In the genomic region with DNA sequence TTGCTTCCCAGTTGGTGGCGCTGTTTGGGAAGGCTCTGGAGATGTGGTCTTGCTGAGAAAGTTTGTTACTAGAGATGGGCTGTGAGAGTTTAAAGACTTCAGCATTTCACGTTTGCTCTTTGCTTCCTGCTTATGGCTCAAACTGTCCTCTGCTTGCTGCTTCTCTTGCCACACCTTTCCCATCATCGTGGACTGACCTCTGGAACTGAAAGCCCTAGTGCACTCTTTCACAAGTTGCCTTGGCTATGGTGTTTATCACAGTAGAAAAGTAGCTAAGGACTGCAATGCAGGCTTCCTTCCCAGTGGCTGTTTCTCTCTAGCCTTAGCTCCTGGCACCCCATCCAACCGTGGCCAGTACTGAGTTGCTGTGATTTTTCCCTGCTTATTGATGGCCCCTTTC, we compare ENCODE assay signal across 28 mouse cellular contexts. TPM values are rescaled to one million over a fixed set of nuclear protein-coding genes. Genes with fewer than 3 reads are reported as not detected.
DNase-seq lines count a peak whose midpoint lies in the region; ATAC-seq and TF ChIP-seq lines count a peak whose summit lies in the region.
"Had no signal": no experiment of that assay in that cellular context is flagged by ENCODE, and none has a peak within 500 bp of the region (broad histone marks: within the 10 kb centered on the region; RNA-seq: fewer than 3 reads in every experiment).

No protein-coding gene starts in this region.

- 69% methylated on average over 4 of the region's 4 CpGs for WGBS in heart, embryonic 12.5 days
- WGBS in liver, adult 2 months, result 39% methylated on average over 4 of the region's 4 CpGs
- WGBS in liver, embryonic 12.5 days (ENCODE audit: insufficient replicate concordance), result 65% methylated on average over 4 of the region's 4 CpGs

- H3K27ac ChIP-seq in heart, embryonic 12.5 days (ENCODE audit: poor library complexity, severe bottlenecking), result 0 out of 2 replicates have a peak overlapping the region, but pooled peaks have one; percentile 16
- H3K27ac ChIP-seq in liver, adult 2 months (replicated peaks; ENCODE audit: insufficient read depth, low read depth, low read length), result no peak overlapping the region
- no peak overlapping the region for H3K27ac ChIP-seq in liver, embryonic 12.5 days
- H3K27ac ChIP-seq in ES-E14 (ENCODE audit: insufficient read depth, low read depth, low read length, poor library complexity, severe bottlenecking), result no peak overlapping the region
- H3K27ac ChIP-seq: embryonic facial prominence, embryonic 15.5 days; hindbrain, postnatal 0 days; left cerebral cortex, adult 2 months; midbrain, embryonic 15.5 days; neural tube, embryonic 13.5 days had no signal

- H3K9ac ChIP-seq in heart, embryonic 12.5 days, result no peak overlapping the region
- no peak overlapping the region for H3K9ac ChIP-seq in liver, adult 2 months (ENCODE audit: low read depth, low read length)
- H3K9ac ChIP-seq in liver, embryonic 12.5 days, result no peak overlapping the region
- H3K9ac ChIP-seq in ES-E14 (ENCODE audit: insufficient read depth, low read depth, low read length, poor library complexity, severe bottlenecking), result no peak overlapping the region
- H3K9ac ChIP-seq: embryonic facial prominence, embryonic 15.5 days; midbrain, embryonic 15.5 days; neural tube, embryonic 13.5 days had no signal

- H3K4me1 ChIP-seq in heart, embryonic 12.5 days (replicated peaks), result peaks cover 15% of the 10 kb centered on the region
- peaks cover 7% of the 10 kb centered on the region for H3K4me1 ChIP-seq in liver, adult 2 months (ENCODE audit: control insufficient read depth, insufficient read depth, low read length)
- peaks cover 1% of the 10 kb centered on the region for H3K4me1 ChIP-seq in liver, embryonic 12.5 days
- 0 out of 4 replicates have a peak, but pooled peaks cover 0 to 2% of the 10 kb centered on the region in 2 experiments for H3K4me1 ChIP-seq in ES-E14 (ENCODE audit: control insufficient read depth in 2 of 2, insufficient read depth in 2 of 2, low read length in 2 of 2, poor library complexity in 1 of 2)
- H3K4me1 ChIP-seq: embryonic facial prominence, embryonic 15.5 days; midbrain, embryonic 15.5 days had no signal

- H3K4me2 ChIP-seq in heart, embryonic 12.5 days, result no peak overlapping the region
- H3K4me2 ChIP-seq in liver, embryonic 12.5 days, result no peak overlapping the region
- H3K4me2 ChIP-seq: embryonic facial prominence, embryonic 15.5 days; midbrain, embryonic 15.5 days; neural tube, embryonic 13.5 days had no signal

- no peak for TF ChIP-seq POLR2A in liver, adult 2 months (IDR thresholded peaks at IDR 0.05; ENCODE audit: extremely low read depth, insufficient read depth, low read length)

- TF ChIP-seq CTCF in liver, adult 2 months (IDR thresholded peaks at IDR 0.05; ENCODE audit: low read depth, low read length), result no peak

- H3K36me3 ChIP-seq in heart, embryonic 12.5 days, result peaks cover 34% of the 10 kb centered on the region
- peaks cover 4% of the 10 kb centered on the region; the same call in 1 of the 2 replicates for H3K36me3 ChIP-seq in liver, adult 2 months (ENCODE audit: control insufficient read depth, insufficient read depth, low read length)
- H3K36me3 ChIP-seq in liver, embryonic 12.5 days, result no peaks in the 10 kb centered on the region
- H3K36me3 ChIP-seq in ES-E14 (ENCODE audit: control insufficient read depth, insufficient read depth, low read length, poor library complexity, severe bottlenecking), result peaks cover 2% of the 10 kb centered on the region; the same call in 1 of the 2 replicates
- H3K36me3 ChIP-seq: midbrain, embryonic 15.5 days had no signal

- no peaks in the 10 kb centered on the region for H3K27me3 ChIP-seq in heart, embryonic 12.5 days (replicated peaks)
- H3K27me3 ChIP-seq in liver, adult 2 months (ENCODE audit: control insufficient read depth, insufficient read depth, low read length), result no peaks in the 10 kb centered on the region
- H3K27me3 ChIP-seq in liver, embryonic 12.5 days (replicated peaks), result no peaks in the 10 kb centered on the region
- H3K27me3 ChIP-seq: embryonic facial prominence, embryonic 15.5 days; midbrain, embryonic 15.5 days; neural tube, embryonic 13.5 days had no signal

- ATAC-seq in heart, embryonic 12.5 days (ENCODE audit: insufficient number of reproducible peaks, low FRiP score), result no peak
- ATAC-seq in liver, embryonic 12.5 days, result no peak
- ATAC-seq in megakaryocyte, adult 5-6 weeks (ENCODE audit: poor library complexity, severe bottlenecking), result no peak
- ATAC-seq: forebrain, embryonic 14.5 days; hindbrain, postnatal 0 days; midbrain, embryonic 15.5 days had no signal

- H3K9me3 ChIP-seq in heart, embryonic 12.5 days (replicated peaks), result no peaks in the 10 kb centered on the region
- H3K9me3 ChIP-seq in liver, embryonic 12.5 days (replicated peaks), result no peaks in the 10 kb centered on the region
- no peaks in the 10 kb centered on the region for H3K9me3 ChIP-seq in ES-E14 (ENCODE audit: control insufficient read depth, insufficient read depth, low read depth, low read length)
- H3K9me3 ChIP-seq: embryonic facial prominence, embryonic 15.5 days; midbrain, embryonic 15.5 days; neural tube, embryonic 13.5 days had no signal

- in situ Hi-C loops in ES-E14 (cut with MboI; ENCODE audit: low sequenced_read_pairs in 2 of 2, unreplicated experiment in 2 of 2), result no loop called here

- no peak for DNase-seq in heart, postnatal 4 days
- DNase-seq in liver, adult 2 months (ENCODE audit: extremely low read depth, low read depth, low spot score), result peak; percentile 84
- DNase-seq in ES-E14 (ENCODE audit: low read depth, low spot score) (peak; percentile 17), ZHBTc4 (ENCODE audit: low read depth, low spot score) (peak; percentile 35)
- DNase-seq: adrenal gland, postnatal 36 days; cerebellum, adult 11 months; cerebellum, adult 9-11 months; gastrocnemius, postnatal 25 days; heart, postnatal 10 days; kidney, adult 18-20 months; kidney, postnatal 14 days; lung, adult 2 months; retina, postnatal 1 day; right cerebral cortex, postnatal 25 days; spleen, adult 18-20 months; thymus, postnatal 14 days had no signal

- no peak overlapping the region for H3K4me3 ChIP-seq in heart, embryonic 12.5 days
- H3K4me3 ChIP-seq in liver, adult 2 months (ENCODE audit: insufficient read depth, low read depth, low read length), result no peak overlapping the region
- no peak overlapping the region for H3K4me3 ChIP-seq in liver, embryonic 12.5 days
- H3K4me3 ChIP-seq in ES-E14 (ENCODE audit: insufficient read depth in 1 of 2, low read depth in 1 of 2, low read length in 2 of 2, poor library complexity in 1 of 2, severe bottlenecking in 1 of 2), result no peak overlapping the region
- H3K4me3 ChIP-seq: embryonic facial prominence, embryonic 15.5 days; left cerebral cortex, adult 2 months; midbrain, embryonic 15.5 days; myocyte; neural tube, embryonic 13.5 days had no signal

- H3K79me2 ChIP-seq in liver, adult 2 months (ENCODE audit: control insufficient read depth, insufficient read depth, low read length), result peaks cover 1% of the 10 kb centered on the region; the same call in 1 of the 2 replicates

TF ChIP-seq in ES-E14, 5 proteins besides CTCF, POLR2A, EP300 and RAD21:
- TF ChIP-seq CHD2 (IDR thresholded peaks at IDR 0.05; ENCODE audit: low read depth, low read length), result no peak
- no peak for TF ChIP-seq ZC3H11A (IDR thresholded peaks at IDR 0.05; ENCODE audit: borderline replicate concordance, low read depth, low read length)
- TF ChIP-seq MAFK (IDR thresholded peaks at IDR 0.05; ENCODE audit: insufficient read depth, low read depth, low read length), result no peak
- no peak for TF ChIP-seq ZNF384 (IDR thresholded peaks at IDR 0.05; ENCODE audit: low read depth, low read length)
- TF ChIP-seq HCFC1 (IDR thresholded peaks at IDR 0.05; ENCODE audit: borderline replicate concordance, insufficient read depth, low read length), result no peak

RNA-seq across cellular contexts. Expression of a gene that starts 35.1 kb away (rescaled TPM):
- 3.1 and 3.5 TPM in 2 replicates for polyA plus RNA-seq in heart, embryonic 12.5 days (2016; fragmentation: Nextera tagmentation; extraction: Ambion mirVana)
- 1 to 10 TPM; 1.4 to 2.1 TPM for total RNA-seq in heart, postnatal 4 days (2021)
- 0.40 and 6.1 TPM in 2 replicates for total RNA-seq in liver, adult 2 months (2014; rRNA removed)
- polyA plus RNA-seq in liver, adult 2 months (2012; rRNA removed), result 1.6 and 2.4 TPM in 2 replicates
- 0.50 and 0.94 TPM in 2 replicates for polyA plus RNA-seq in liver, embryonic 12.5 days (2016; fragmentation: Nextera tagmentation; extraction: Ambion mirVana)
- total RNA-seq in ES-E14 (2012; rRNA removed), result 4.3 and 8.4 TPM in 2 replicates
- total RNA-seq in megakaryocyte, adult 5-6 weeks (2015), result 0.04 and 0.16 TPM in 2 replicates
- not detected in 2 replicates for total RNA-seq in megakaryocyte, adult 5-6 weeks (2017)
- total RNA-seq: common myeloid progenitor, adult 5-6 weeks; megakaryocyte-erythroid progenitor cell, adult 5-6 weeks had no signal

RNA-seq across cellular contexts. Expression of a gene that starts 35.9 kb away (rescaled TPM):
- 50.6 and 52.7 TPM in 2 replicates for polyA plus RNA-seq in heart, embryonic 12.5 days (2016; fragmentation: Nextera tagmentation; extraction: Ambion mirVana)
- 10 to 100 TPM; 25.4 to 29.1 TPM for total RNA-seq in heart, postnatal 4 days (2021)
- 8.3 and 10.4 TPM in 2 replicates for total RNA-seq in liver, adult 2 months (2014; rRNA removed)
- 2.4 and 3.5 TPM in 2 replicates for polyA plus RNA-seq in liver, adult 2 months (2012; rRNA removed)
- polyA plus RNA-seq in liver, embryonic 12.5 days (2016; fragmentation: Nextera tagmentation; extraction: Ambion mirVana), result 6.7 and 6.8 TPM in 2 replicates
- total RNA-seq in ES-E14 (2012; rRNA removed), result 14.3 and 14.6 TPM in 2 replicates
- total RNA-seq in megakaryocyte, adult 5-6 weeks (2015), result 2.2 and 5.0 TPM in 2 replicates
- 2.8 and 3.7 TPM in 2 replicates for total RNA-seq in megakaryocyte, adult 5-6 weeks (2017)
